Mouse (Mus musculus): ENCODE measurements around the gene Tmem100. TPM values are rescaled to one million over a fixed set of nuclear protein-coding genes. Genes with fewer than 3 reads are reported as not detected.

Gene Tmem100
- polyA plus RNA-seq, 1 experiment from 2014 or later = not detected

GRCm38 (mm10) chr11:89996406-89996805 lies 33.7 kb upstream of the Tmem100 start:
- no peak for TF ChIP-seq CTCF (IDR thresholded peaks at IDR 0.05)
- CTCF ChIA-PET = interaction anchor here (3.6 kb wide), 1 partner anchor 173 kb away, joined by 12 read pairs; no protein-coding TSS in a partner anchor
- ATAC-seq (no peak), DNase-seq (ENCODE audit: low read depth, low spot score) (no peak)
- H3K27me3 ChIP-seq = no peaks in the 10 kb centered on the region
- in situ Hi-C loops (cut with MboI; ENCODE audit: low pct_unique_long_range_greater_than_20kb) = loop anchor here (25.0 kb wide), 1 partner anchor 616 kb away; no protein-coding TSS in a partner anchor
- POLR2A ChIA-PET = interaction anchor here (0.5 kb wide), 1 partner anchor 12 kb away, joined by 5 read pairs; no protein-coding TSS in a partner anchor

GRCm38 (mm10) chr11:89996856-89997255 lies 33.3 kb upstream of the Tmem100 start:
- DNase-seq (ENCODE audit: low read depth, low spot score) (no peak), ATAC-seq (no peak)
- in situ Hi-C loops (cut with MboI; ENCODE audit: low pct_unique_long_range_greater_than_20kb) = loop anchor here (25.0 kb wide), 1 partner anchor 615 kb away; no protein-coding TSS in a partner anchor
- TF ChIP-seq CTCF (IDR thresholded peaks at IDR 0.05) = no peak
- ChIA-PET POLR2A (no interaction called here), CTCF (interaction anchor here (1.2 to 3.6 kb wide), 3 partner anchors 8 to 172 kb away, joined by 3 to 12 read pairs (median 4); no protein-coding TSS in a partner anchor)
- H3K27me3 ChIP-seq = no peaks in the 10 kb centered on the region

- no peaks in the 10 kb centered on the region for H3K27me3 ChIP-seq
- CTCF ChIA-PET = interaction anchor here (1.0 kb wide), 1 partner anchor 9 kb away, joined by 3 read pairs; no protein-coding TSS in a partner anchor
These were observed 31.0 kb upstream of the Tmem100 start for GRCm38 (mm10) chr11:89998996-89999770.

GRCm38 (mm10) chr11:90000666-90001065 lies 29.5 kb upstream of the Tmem100 start:
- no peaks in the 10 kb centered on the region for H3K27me3 ChIP-seq
- CTCF ChIA-PET = interaction anchor here (3.4 kb wide), 1 partner anchor 12 kb away, joined by 10 read pairs; no protein-coding TSS in a partner anchor
- in situ Hi-C loops (cut with MboI; ENCODE audit: low pct_unique_long_range_greater_than_20kb) = no loop called here
- DNase-seq (ENCODE audit: low read depth, low spot score) (no peak), ATAC-seq (no peak)
- POLR2A ChIA-PET = no interaction called here
- TF ChIP-seq CTCF (IDR thresholded peaks at IDR 0.05) = no peak

More at GRCm38 (mm10) chr11:89998996-89999770, 31.0 kb upstream of the Tmem100 start:
- in situ Hi-C loops (cut with MboI; ENCODE audit: low pct_unique_long_range_greater_than_20kb) = loop anchor here (25.0 kb wide), 1 partner anchor 613 kb away; no protein-coding TSS in a partner anchor
- POLR2A ChIA-PET = no interaction called here
- TF ChIP-seq CTCF (IDR thresholded peaks at IDR 0.05) = no peak
- no peak for ATAC-seq
- no peak for DNase-seq (ENCODE audit: low read depth, low spot score)

- DNase-seq (ENCODE audit: low read depth, low spot score) (no peak), ATAC-seq (no peak)
- POLR2A ChIA-PET = no interaction called here
- H3K27me3 ChIP-seq = no peaks in the 10 kb centered on the region
- in situ Hi-C loops (cut with MboI; ENCODE audit: low pct_unique_long_range_greater_than_20kb) = no loop called here
- TF ChIP-seq CTCF (IDR thresholded peaks at IDR 0.05) = no peak
- CTCF ChIA-PET = interaction anchor here (0.9 to 3.4 kb wide), 3 partner anchors 13 to 166 kb away, joined by 3 to 10 read pairs (median 3); no protein-coding TSS in a partner anchor
These were observed 28.5 kb upstream of the Tmem100 start for GRCm38 (mm10) chr11:90001396-90002230.

GRCm38 (mm10) chr11:90002231-90002986 lies 27.7 kb upstream of the Tmem100 start, which contains the start of gene Pctp:
TSS of gene Pctp (minus strand) at chr11:90002894.
- ChIA-PET CTCF (interaction anchor here (0.9 to 3.4 kb wide), 3 partner anchors 14 to 165 kb away, joined by 3 to 10 read pairs (median 3); no protein-coding TSS in a partner anchor), POLR2A (no interaction called here)
- ATAC-seq = peak; percentile 99
- peaks cover 3% of the 10 kb centered on the region for H3K27me3 ChIP-seq
- no peak for TF ChIP-seq CTCF (IDR thresholded peaks at IDR 0.05)
- in situ Hi-C loops (cut with MboI; ENCODE audit: low pct_unique_long_range_greater_than_20kb) = no loop called here
- DNase-seq (ENCODE audit: low read depth, low spot score) = peak; percentile 28

- ATAC-seq (no peak), DNase-seq (ENCODE audit: low read depth, low spot score) (no peak)
- ChIA-PET CTCF (interaction anchor here (1.0 to 3.4 kb wide), 2 partner anchors 14 to 165 kb away, joined by 3 to 10 read pairs; no protein-coding TSS in a partner anchor), POLR2A (no interaction called here)
- H3K27me3 ChIP-seq = peaks cover 4% of the 10 kb centered on the region
- in situ Hi-C loops (cut with MboI; ENCODE audit: low pct_unique_long_range_greater_than_20kb) = no loop called here
- TF ChIP-seq CTCF (IDR thresholded peaks at IDR 0.05) = no peak
These were observed 27.2 kb upstream of the Tmem100 start for GRCm38 (mm10) chr11:90002987-90003348.

- ChIA-PET POLR2A (no interaction called here), CTCF (no interaction called here)
- peaks cover 4% of the 10 kb centered on the region for H3K27me3 ChIP-seq
- TF ChIP-seq CTCF (IDR thresholded peaks at IDR 0.05) = no peak
- ATAC-seq (no peak), DNase-seq (ENCODE audit: low read depth, low spot score) (no peak)
- in situ Hi-C loops (cut with MboI; ENCODE audit: low pct_unique_long_range_greater_than_20kb) = no loop called here
These were observed 26.8 kb upstream of the Tmem100 start for GRCm38 (mm10) chr11:90003386-90003785.

- ATAC-seq = no peak
- in situ Hi-C loops (cut with MboI; ENCODE audit: low pct_unique_long_range_greater_than_20kb) = no loop called here
- no peak for TF ChIP-seq CTCF (IDR thresholded peaks at IDR 0.05)
- DNase-seq (ENCODE audit: low read depth, low spot score) = no peak
- ChIA-PET POLR2A (no interaction called here), CTCF (interaction anchor here (1.4 kb wide), 1 partner anchor 17 kb away, joined by 3 read pairs; no protein-coding TSS in a partner anchor)
- H3K27me3 ChIP-seq = peaks cover 4% of the 10 kb centered on the region
These were observed 24.0 kb upstream of the Tmem100 start for GRCm38 (mm10) chr11:90006111-90006510.
